Mouse (Mus musculus) CD8-positive naive resting alpha-beta T cell, adult 57 days (primary cell): ENCODE measurements around the gene Sall4. TPM values are rescaled to one million over a fixed set of nuclear protein-coding genes. Genes with fewer than 3 reads are reported as not detected.

Source experiments
- total RNA-seq: library from RNA; stranded (reverse); gene quantifications from one replicate; pipeline ENCODE4 v1.2.4, GENCODE M21; 2023

Gene Sall4
- not detected for total RNA-seq

GRCm38 (mm10) chr2:168767582-168767981 lies at the start of gene Sall4:
Sall4 (minus strand) TSS chr2:168767943.

GRCm38 (mm10) chr2:168742059-168742627 lies 25.6 kb downstream of the Sall4 start, which contains the start of gene Atp9a:
Atp9a (minus strand) TSS chr2:168742409.

Other genes with a start within 250 kb of the Sall4 start
- 77.0 TPM for gene Nfatc2, start 166.3 kb downstream of the Sall4 start, total RNA-seq
- 14.9 TPM for gene Atp9a, start 25.5 kb downstream of the Sall4 start, total RNA-seq
- gene Zfp64, start 187.6 kb upstream of the Sall4 start, total RNA-seq: 24.6 TPM